Mouse (Mus musculus) yolk sac, embryonic 10.5 days (tissue): ENCODE data around the gene Nwd2.

Source experiments
- DNase-seq: peaks from one replicate; pipeline ENCODE4 v3.0.0-alpha.2; 2017; ENCODE audit warnings: low spot score

Nwd2 gene

GRCm38 (mm10) chr5:63828380-63829185, 179.7 kb downstream of the Nwd2 start:
- DNase-seq, result no peak

- no peak for DNase-seq
Observed at GRCm38 (mm10) chr5:63831054-63831453, 182.2 kb downstream of the Nwd2 start.

GRCm38 (mm10) chr5:63833955-63834354, 185.1 kb downstream of the Nwd2 start:
- DNase-seq, result no peak

- no peak for DNase-seq
Observed at GRCm38 (mm10) chr5:63834435-63834834, 185.5 kb downstream of the Nwd2 start.

- DNase-seq, result peak; percentile 61
Observed at GRCm38 (mm10) chr5:63837115-63837514, 188.2 kb downstream of the Nwd2 start.

DNA sequence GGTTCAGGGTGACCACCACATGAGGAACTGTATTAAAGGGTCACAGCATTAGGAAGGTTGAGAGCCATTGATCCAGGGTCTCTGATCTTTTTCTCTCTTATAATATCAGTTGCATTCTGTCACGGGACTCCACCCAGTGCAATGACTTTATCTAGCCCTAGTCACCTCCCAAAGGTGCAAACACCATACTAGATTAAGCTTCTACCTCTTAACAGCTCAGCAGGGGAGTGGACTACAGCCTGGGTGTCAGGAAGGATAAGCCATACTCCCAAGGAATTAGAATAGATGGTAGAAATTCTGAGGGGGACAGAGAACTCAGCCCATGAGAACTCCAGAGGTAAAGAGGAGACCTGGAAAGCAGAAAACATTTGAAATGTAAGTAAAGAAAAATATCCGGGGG, 188.9 kb downstream of the Nwd2 start:
- DNase-seq, result no peak

- no peak for DNase-seq
Observed at GRCm38 (mm10) chr5:63839801-63840416, 191.0 kb downstream of the Nwd2 start.

- no peak for DNase-seq
Observed at GRCm38 (mm10) chr5:63847080-63847479, 198.2 kb downstream of the Nwd2 start.

DNA sequence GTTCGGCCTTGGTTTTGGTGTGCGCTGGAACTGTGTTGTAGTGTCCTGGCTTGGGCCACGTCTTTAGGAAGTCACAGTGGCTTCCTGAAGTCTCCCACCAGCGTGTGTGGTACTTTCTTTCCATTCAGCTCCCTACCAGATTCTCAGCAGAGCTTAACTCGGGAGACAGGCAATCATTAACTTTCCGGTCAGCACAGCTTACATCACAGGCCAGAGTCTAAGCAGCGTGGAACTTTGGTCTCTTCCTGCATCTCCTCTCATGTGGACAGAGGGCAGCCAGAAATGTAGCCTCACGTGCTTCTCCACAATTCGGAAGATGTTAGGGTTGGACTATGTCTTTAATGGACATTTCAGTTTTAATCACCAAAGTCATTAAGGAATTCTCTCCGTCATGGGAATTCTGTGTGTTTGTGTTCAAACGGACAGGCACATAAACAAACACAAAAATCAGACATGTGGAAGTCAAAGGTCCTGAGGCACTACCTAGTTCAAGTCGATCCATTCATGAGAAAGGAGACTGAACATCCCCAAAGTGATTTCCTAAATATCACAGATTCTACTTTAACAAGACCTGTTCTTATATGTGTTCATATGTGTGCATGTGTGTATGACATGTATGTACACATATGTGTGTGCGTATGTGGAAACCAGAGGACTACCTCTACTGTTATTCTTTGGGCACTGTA, 198.8 kb downstream of the Nwd2 start:
- peak; percentile 85 for DNase-seq

DNA sequence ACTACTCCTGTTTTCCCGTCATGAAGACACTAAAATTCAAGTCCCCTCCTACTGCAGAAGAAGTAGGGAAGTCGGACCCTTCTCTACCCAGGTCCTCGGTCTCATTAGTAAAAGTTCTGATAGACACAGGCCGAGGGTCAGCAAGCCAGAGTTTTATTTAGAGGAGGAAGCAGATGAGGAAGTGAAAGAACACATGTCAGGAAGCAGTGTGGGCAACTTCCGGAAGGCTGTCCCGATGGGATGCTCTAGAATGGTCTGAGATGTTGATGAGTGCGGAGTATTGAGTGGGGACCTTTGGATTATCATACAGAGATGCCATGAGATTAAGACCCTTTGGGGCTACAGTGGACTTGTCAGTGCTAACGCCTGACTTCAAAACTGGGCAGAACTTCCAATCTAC, 210.0 kb downstream of the Nwd2 start:
- no peak for DNase-seq
